Mouse (Mus musculus): ENCODE data around the gene Cuedc1.

Gene Cuedc1

GRCm38 (mm10) chr11:88148638-88149279, 50.9 kb downstream of the Cuedc1 start:
- peak; percentile 98 for DNase-seq

- peak; percentile 97 for DNase-seq
Measured at GRCm38 (mm10) chr11:88151379-88152155, 53.7 kb downstream of the Cuedc1 start.

- peak; percentile 95 for DNase-seq
Measured at GRCm38 (mm10) chr11:88153880-88154279, 56.0 kb downstream of the Cuedc1 start.

- DNase-seq = no peak
Measured at GRCm38 (mm10) chr11:88154500-88154899, 56.6 kb downstream of the Cuedc1 start.

- DNase-seq = peak; percentile 98
Measured at GRCm38 (mm10) chr11:88155451-88155850, 57.6 kb downstream of the Cuedc1 start.

- DNase-seq = no peak
Measured at GRCm38 (mm10) chr11:88155998-88156397, 58.1 kb downstream of the Cuedc1 start.

GRCm38 (mm10) chr11:88156403-88156802, 58.5 kb downstream of the Cuedc1 start:
- DNase-seq = peak; percentile 97

- peak; percentile 98 for DNase-seq
Measured at GRCm38 (mm10) chr11:88158842-88159246, 61.0 kb downstream of the Cuedc1 start.

GRCm38 (mm10) chr11:88159389-88159788, 61.5 kb downstream of the Cuedc1 start:
- peak; percentile 97 for DNase-seq

GRCm38 (mm10) chr11:88160316-88160715, 62.5 kb downstream of the Cuedc1 start:
- DNase-seq = peak; percentile 93

GRCm38 (mm10) chr11:88161051-88161581, 63.3 kb downstream of the Cuedc1 start:
- peak; percentile 98 for DNase-seq

GRCm38 (mm10) chr11:88161651-88162362, 63.9 kb downstream of the Cuedc1 start:
- DNase-seq = peak; percentile 99

- DNase-seq = peak; percentile 95
Measured at GRCm38 (mm10) chr11:88162740-88163139, 64.9 kb downstream of the Cuedc1 start.

- DNase-seq = no peak
Measured at GRCm38 (mm10) chr11:88164213-88164723, 66.4 kb downstream of the Cuedc1 start.

GRCm38 (mm10) chr11:88164801-88165377, 67.0 kb downstream of the Cuedc1 start:
- peak; percentile 98 for DNase-seq

- DNase-seq = peak; percentile 96
Measured at GRCm38 (mm10) chr11:88165683-88166364, 68.0 kb downstream of the Cuedc1 start.

- DNase-seq = peak; percentile 92
Measured at GRCm38 (mm10) chr11:88166471-88166870, 68.6 kb downstream of the Cuedc1 start.

GRCm38 (mm10) chr11:88168611-88169010, 70.8 kb downstream of the Cuedc1 start:
- peak; percentile 86 for DNase-seq

- peak; percentile 92 for DNase-seq
Measured at GRCm38 (mm10) chr11:88169531-88170040, 71.7 kb downstream of the Cuedc1 start.

GRCm38 (mm10) chr11:88170606-88171005, 72.7 kb downstream of the Cuedc1 start:
- DNase-seq = no peak

- DNase-seq = peak; percentile 92
Measured at GRCm38 (mm10) chr11:88171876-88172442, 74.1 kb downstream of the Cuedc1 start.
